Mouse (Mus musculus): Measurements from ENCODE around the gene Rims3. TPM values are rescaled to one million over a fixed set of nuclear protein-coding genes. Genes with fewer than 3 reads are reported as not detected.

The Rims3 gene
- polyA plus RNA-seq, 1 experiment from 2014 or later: 0.35 TPM

DNA sequence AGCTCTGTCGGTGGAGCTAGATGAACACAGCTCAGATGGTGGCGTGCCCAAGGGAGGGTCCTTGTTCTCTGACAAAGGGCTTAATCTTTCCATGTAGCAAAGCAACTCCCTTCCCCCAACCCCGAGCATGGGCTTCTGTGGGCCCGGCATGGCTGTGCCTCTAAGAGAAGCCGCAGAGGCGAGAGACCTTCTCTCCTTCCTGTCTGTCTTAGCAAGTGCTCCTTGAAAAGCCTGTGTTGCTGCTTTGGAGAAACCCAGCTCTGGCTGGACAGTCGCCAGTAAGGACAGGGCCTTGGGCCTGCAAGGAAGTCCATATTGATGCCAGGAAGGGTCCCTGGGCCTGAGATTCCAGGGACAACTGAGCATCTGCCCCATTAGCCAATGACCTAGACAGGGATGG, 40.6 kb downstream of the Rims3 start:
- Histone ChIP-seq H3K36me3 (no peaks in the 10 kb centered on the region), H3K27ac (no peak overlapping the region), H3K9ac (no peak overlapping the region), H3K9me3 (no peaks in the 10 kb centered on the region), H3K4me2 (no peak overlapping the region), H3K27me3 (no peaks in the 10 kb centered on the region), H3K4me3 (no peak overlapping the region), H3K4me1 (no peaks in the 10 kb centered on the region; the same call in 1 of the 2 replicates)
- ATAC-seq (ENCODE audit: insufficient number of reproducible peaks, low FRiP score, low TSS enrichment, low read depth): no peak
- WGBS: 82% methylated on average over 7 of the region's 7 CpGs

DNA sequence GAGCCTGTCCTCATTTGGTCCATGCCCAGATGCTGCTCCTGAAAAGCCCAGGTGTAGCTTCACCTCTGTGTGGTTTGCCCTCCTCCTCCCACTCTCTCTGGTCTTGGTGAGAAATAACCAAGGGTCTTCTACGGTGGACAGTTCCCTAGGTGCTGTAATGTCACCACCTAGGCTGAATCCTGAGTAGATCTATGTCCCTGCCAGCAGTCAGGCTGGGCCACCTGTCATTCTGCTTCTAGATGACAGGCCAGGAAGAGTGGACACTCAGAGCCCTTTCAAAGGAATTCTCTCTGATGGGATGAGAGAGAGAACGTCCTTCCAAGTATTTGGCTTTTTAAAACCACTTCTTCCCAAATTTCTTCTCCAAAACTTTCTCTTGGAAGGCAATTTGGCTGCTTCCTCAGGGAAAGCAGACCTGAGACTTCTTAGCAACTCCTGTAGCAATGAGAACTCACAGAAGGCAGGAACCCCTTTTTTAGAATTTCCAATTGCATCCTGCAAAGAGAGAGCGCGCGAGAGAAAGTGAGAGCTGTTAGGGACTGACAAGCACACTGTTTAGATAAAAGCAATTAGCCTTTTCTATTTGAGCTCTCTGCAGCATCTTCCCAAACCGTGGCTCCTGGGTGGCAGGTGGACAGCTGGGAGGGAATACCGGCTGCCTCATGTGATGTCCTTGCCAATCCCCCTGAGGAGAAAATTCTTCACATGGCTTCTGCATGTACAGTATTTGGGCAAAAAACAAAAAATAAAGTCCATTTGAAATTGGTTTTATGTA, 41.4 kb downstream of the Rims3 start:
- Histone ChIP-seq H3K4me2 (no peak overlapping the region), H3K27ac (no peak overlapping the region), H3K36me3 (no peaks in the 10 kb centered on the region), H3K4me1 (no peaks in the 10 kb centered on the region; the same call in 1 of the 2 replicates), H3K4me3 (no peak overlapping the region), H3K9ac (no peak overlapping the region), H3K27me3 (no peaks in the 10 kb centered on the region), H3K9me3 (no peaks in the 10 kb centered on the region)
- 71% methylated on average over 7 of the region's 7 CpGs for WGBS
- ATAC-seq (ENCODE audit: insufficient number of reproducible peaks, low FRiP score, low TSS enrichment, low read depth): no peak

DNA sequence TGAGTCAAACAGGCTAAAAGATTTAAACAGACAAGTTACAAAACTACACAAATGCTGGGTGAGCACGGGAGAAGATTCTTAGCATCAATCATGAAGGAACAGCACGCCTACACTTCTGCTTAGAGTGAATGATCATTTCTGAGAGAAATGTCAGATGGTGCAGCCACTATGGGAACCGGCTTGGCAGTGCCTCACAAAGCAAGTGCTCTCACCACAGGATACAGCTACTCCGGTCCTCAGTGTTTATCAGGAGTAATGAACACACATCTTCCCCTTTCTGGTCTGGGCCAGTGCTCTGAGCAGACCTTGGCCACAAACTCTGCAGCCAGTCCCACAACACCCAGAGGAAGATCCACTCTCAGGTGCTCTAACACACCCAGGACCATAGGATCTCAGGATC, 49.9 kb downstream of the Rims3 start:
- Histone ChIP-seq H3K27me3 (no peaks in the 10 kb centered on the region), H3K4me1 (no peaks in the 10 kb centered on the region), H3K4me2 (no peak overlapping the region), H3K9me3 (no peaks in the 10 kb centered on the region), H3K36me3 (no peaks in the 10 kb centered on the region), H3K9ac (no peak overlapping the region), H3K4me3 (no peak overlapping the region), H3K27ac (no peak overlapping the region)
- no peak for ATAC-seq (ENCODE audit: insufficient number of reproducible peaks, low FRiP score, low TSS enrichment, low read depth)
- 75% methylated on average over 4 of the region's 4 CpGs for WGBS

DNA sequence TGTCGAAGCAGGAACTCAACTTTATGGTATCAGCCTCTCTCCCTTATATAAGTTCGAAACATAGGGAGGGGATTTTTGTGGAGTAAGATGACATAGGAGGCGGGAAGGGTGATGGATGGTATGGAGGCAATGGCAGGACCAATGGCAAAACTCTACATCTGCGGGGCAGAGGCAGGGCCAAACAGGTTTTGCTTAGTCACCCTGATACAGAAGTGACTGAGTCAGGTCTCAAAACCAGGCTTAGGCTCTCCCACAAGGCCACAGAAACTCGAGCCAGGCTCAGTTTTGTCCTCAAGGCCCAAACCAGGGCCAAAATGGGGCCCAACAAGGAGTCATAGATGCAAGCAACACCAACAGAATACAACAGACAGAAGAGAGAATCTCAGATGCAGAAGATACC, 51.0 kb downstream of the Rims3 start:
- H3K27me3 ChIP-seq: no peaks in the 10 kb centered on the region
- H3K4me3 ChIP-seq: no peak overlapping the region
- ATAC-seq (ENCODE audit: insufficient number of reproducible peaks, low FRiP score, low TSS enrichment, low read depth): no peak
- no peaks in the 10 kb centered on the region for H3K36me3 ChIP-seq
- no peaks in the 10 kb centered on the region for H3K9me3 ChIP-seq
- WGBS: 69% methylated on average over 5 of the region's 5 CpGs
- H3K9ac ChIP-seq: no peak overlapping the region
- H3K27ac ChIP-seq: no peak overlapping the region
- no peaks in the 10 kb centered on the region for H3K4me1 ChIP-seq
- H3K4me2 ChIP-seq: no peak overlapping the region

DNA sequence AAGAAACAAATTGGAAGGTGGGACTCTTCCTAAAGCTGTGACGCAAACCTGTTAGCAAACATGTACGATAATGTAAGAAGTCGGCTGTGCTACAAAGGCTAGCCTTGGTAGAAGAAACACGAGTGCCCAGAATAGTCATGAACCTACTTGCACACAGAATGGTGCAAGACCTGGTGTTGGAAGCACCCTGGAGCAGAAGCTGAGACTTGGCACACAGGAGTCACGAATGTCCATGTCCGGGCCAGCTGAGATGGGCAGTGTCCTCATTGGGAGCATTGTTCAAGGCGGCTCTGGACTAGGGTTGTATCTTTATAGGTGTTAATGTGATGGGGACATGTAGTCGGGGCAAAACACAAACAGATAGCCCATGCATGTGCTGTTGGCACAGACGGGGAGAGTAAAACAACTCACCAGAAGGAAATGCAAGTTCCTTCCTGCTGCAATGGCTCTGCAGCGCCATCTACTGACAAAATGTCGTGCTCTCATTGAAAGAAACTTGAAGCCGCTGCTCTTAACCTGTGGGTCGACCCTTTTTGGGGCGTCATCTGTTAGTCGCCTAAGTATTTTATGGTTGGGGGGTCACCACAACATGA, 55.0 kb downstream of the Rims3 start:
- Histone ChIP-seq H3K4me3 (no peak overlapping the region), H3K27me3 (no peaks in the 10 kb centered on the region), H3K36me3 (no peaks in the 10 kb centered on the region), H3K27ac (no peak overlapping the region), H3K9ac (no peak overlapping the region), H3K4me1 (no peaks in the 10 kb centered on the region), H3K4me2 (no peak overlapping the region), H3K9me3 (no peaks in the 10 kb centered on the region)
- 28% methylated on average over 15 of the region's 15 CpGs for WGBS
- no peak for ATAC-seq (ENCODE audit: insufficient number of reproducible peaks, low FRiP score, low TSS enrichment, low read depth)

DNA sequence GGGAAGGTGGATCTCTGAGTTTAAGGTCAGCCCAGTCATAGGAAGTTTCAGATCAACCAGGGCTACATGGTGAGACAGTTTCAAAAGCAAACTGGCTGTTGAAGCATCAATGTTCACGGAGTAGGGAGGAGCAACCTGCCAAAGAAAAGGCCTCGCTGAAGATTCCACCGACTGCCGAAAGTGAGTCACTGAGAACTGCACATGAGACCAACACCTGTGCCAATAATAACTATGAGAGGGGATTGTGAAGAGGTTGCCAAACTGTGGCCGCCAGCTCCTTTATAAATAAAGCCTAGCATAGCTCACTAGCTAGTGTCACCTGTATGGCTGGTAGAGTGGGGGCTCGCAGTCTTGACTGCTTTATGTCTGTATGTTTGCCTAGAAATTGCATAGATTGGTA, 56.5 kb downstream of the Rims3 start:
- Histone ChIP-seq H3K27me3 (no peaks in the 10 kb centered on the region), H3K4me3 (no peak overlapping the region), H3K4me2 (no peak overlapping the region), H3K27ac (no peak overlapping the region), H3K36me3 (no peaks in the 10 kb centered on the region), H3K9ac (no peak overlapping the region), H3K4me1 (no peaks in the 10 kb centered on the region), H3K9me3 (no peaks in the 10 kb centered on the region)
- ATAC-seq (ENCODE audit: insufficient number of reproducible peaks, low FRiP score, low TSS enrichment, low read depth): no peak
- 79% methylated on average over 6 of the region's 6 CpGs for WGBS

DNA sequence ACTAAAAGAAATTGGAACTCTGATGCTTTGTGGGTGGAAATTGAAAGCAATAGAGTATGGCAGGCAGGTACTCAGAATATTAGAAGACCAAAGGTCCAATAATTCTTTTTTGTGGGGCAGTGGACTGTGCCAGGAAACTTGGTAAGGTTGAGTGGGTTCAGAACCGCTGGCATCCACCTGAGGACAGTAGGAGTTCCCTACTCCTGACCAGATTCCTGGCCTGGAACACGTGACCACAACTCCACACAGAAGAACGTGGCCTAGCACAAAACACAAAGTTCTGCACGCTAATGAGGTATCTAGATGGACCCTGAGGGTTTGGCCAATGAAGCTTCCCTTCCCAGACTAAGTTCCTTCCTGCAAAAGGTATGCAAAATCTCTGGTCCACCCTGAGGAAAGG, 58.2 kb downstream of the Rims3 start:
- ATAC-seq (ENCODE audit: insufficient number of reproducible peaks, low FRiP score, low TSS enrichment, low read depth): no peak
- no peaks in the 10 kb centered on the region for H3K36me3 ChIP-seq
- no peaks in the 10 kb centered on the region for H3K9me3 ChIP-seq
- WGBS: 42% methylated on average over 4 of the region's 4 CpGs
- no peak overlapping the region for H3K9ac ChIP-seq
- H3K4me2 ChIP-seq: no peak overlapping the region
- H3K27ac ChIP-seq: no peak overlapping the region
- H3K4me1 ChIP-seq: no peaks in the 10 kb centered on the region
- no peaks in the 10 kb centered on the region for H3K27me3 ChIP-seq
- no peak overlapping the region for H3K4me3 ChIP-seq

DNA sequence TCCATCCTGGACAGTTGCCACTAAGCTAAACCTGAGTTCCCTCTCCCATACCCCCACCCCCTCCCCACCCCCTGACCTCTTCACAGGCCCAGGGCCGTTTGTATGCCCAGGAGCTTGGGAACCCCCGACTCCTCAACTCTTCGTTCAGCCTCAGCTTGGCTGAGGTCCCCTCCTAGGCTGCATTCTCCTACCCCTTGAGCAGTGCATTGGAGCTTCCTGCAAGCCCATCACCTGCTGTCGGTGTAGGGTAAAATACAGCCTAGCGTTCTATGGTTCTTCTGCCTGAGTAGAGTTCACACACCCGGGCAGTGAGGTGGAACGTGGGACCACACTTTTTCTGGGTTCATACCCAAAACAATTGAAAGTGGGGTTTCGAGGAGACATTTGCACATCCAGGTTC, 58.8 kb downstream of the Rims3 start:
- Histone ChIP-seq H3K36me3 (no peaks in the 10 kb centered on the region), H3K4me3 (no peak overlapping the region), H3K4me1 (no peaks in the 10 kb centered on the region), H3K9ac (no peak overlapping the region), H3K4me2 (no peak overlapping the region), H3K27me3 (no peaks in the 10 kb centered on the region), H3K27ac (no peak overlapping the region), H3K9me3 (no peaks in the 10 kb centered on the region)
- WGBS: 69% methylated on average over 8 of the region's 8 CpGs
- no peak for ATAC-seq (ENCODE audit: insufficient number of reproducible peaks, low FRiP score, low TSS enrichment, low read depth)

DNA sequence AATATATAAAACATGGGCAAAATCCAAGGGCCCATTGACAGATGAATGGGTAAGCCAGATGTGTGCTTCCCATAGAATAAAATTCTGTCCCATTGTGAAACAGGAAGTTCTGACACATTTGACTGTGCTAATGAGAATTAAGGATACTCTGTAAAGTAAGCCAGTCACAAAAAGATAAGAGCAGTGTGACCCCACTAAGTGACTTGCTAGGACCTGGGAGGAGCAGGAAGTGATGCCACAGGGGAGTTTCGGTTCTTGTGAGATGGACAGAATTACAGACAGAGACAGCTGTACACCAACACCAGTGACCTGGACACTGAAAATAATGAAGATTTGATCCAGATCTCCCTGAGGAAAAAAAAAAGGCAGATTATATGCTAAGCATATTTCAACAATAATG, 59.2 kb downstream of the Rims3 start:
- H3K4me3 ChIP-seq: no peak overlapping the region
- ATAC-seq (ENCODE audit: insufficient number of reproducible peaks, low FRiP score, low TSS enrichment, low read depth): no peak
- no peaks in the 10 kb centered on the region for H3K4me1 ChIP-seq
- WGBS: 61% methylated on average over 1 of the region's 1 CpGs
- no peaks in the 10 kb centered on the region for H3K27me3 ChIP-seq
- H3K9ac ChIP-seq: no peak overlapping the region
- no peak overlapping the region for H3K27ac ChIP-seq
- no peaks in the 10 kb centered on the region for H3K36me3 ChIP-seq
- no peak overlapping the region for H3K4me2 ChIP-seq
- no peaks in the 10 kb centered on the region for H3K9me3 ChIP-seq

DNA sequence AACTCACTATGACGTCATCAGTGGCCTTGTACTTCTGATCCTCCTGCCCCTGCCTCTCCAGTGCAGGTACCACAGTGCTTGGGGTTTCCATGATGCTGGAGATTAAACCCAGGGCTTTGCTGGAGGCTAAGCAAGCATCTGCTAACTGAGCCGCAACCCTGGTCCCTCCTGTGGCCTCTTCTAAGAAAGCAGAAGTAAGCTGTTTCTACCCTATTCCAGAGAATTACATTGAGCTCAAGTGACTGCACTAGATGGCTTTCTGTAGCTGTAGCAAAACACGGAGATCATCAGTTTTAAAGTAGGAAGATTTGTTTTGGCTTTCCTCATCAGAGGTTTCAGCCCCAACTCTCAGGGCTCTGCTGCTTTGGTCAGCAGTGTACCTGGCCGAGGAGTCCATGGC, 59.9 kb downstream of the Rims3 start:
- H3K9me3 ChIP-seq: no peaks in the 10 kb centered on the region
- ATAC-seq (ENCODE audit: insufficient number of reproducible peaks, low FRiP score, low TSS enrichment, low read depth): no peak
- no peak overlapping the region for H3K9ac ChIP-seq
- H3K4me3 ChIP-seq: no peak overlapping the region
- H3K4me1 ChIP-seq: no peaks in the 10 kb centered on the region
- H3K4me2 ChIP-seq: no peak overlapping the region
- H3K27me3 ChIP-seq: no peaks in the 10 kb centered on the region
- WGBS: 60% methylated on average over 4 of the region's 4 CpGs
- peaks cover 2% of the 10 kb centered on the region; the same call in 1 of the 2 replicates for H3K36me3 ChIP-seq
- H3K27ac ChIP-seq: no peak overlapping the region

DNA sequence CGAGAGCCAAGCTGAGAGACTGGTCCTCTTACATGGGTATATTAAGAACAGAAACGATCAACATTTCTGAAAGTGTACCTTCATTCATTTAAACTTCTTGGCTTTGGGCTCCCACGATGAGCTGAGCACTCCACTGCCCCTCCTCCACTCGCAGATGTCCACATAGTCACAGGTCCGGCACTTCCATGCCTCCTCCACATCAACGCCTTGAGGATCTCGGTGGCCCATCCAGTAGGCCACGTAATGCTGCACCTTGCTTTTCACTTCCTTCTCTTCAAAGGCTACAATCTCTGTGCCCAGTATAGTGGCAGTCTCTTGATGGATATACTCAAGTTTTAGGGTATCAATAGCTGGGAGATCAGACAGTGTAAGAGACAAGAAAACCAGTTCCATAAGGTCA, 66.8 kb downstream of the Rims3 start:
- H3K27me3 ChIP-seq: no peaks in the 10 kb centered on the region
- no peak overlapping the region for H3K27ac ChIP-seq

DNA sequence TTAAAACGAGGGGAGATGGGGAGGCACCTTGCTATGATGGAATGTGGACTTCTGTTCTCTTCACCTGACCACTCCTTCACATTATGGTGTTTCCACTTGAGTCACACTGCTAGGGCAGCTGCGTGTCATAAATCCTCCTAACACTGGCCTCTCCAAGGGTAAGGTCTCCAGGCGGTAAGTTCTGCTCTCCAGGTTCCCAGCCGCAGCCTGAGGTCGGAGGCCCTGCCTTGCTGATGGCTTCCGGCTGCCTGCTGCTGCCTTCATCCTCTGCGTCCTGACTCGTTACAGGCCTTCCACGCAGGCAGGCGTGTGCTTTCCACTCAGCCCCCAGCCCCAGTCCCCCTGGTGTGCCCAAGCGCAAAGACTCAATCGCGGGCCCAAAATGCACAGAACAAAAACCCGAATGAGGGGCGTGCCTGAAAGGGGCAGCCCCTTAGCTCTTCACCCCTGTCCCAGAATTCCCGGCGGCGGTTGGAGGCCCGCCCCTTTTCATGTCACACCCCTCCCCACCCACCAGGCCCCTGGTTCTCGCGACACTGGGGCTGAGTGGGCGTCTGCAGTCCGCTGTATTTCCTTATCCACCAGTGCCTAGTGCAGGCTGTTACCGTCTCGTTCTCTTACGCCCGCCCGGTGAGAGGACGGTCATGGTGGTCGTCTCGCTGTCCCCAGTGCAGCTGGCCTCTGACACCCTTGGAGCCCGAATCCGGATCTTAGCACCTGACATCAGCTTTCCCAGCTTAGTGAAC, 70.1 kb downstream of the Rims3 start, which contains the start of gene Exo5:
Exo5 (minus strand) TSS at position 464 of the 746 bp plus-strand sequence.
- H3K4me3 ChIP-seq: peak within 1 kb of the TSS; percentile 71
- under 1% methylated on average over 33 of the region's 33 CpGs for WGBS
- peaks cover 27% of the 10 kb centered on the region for H3K36me3 ChIP-seq
- H3K27ac ChIP-seq: peak within 1 kb of the TSS; percentile 90
- ATAC-seq (ENCODE audit: insufficient number of reproducible peaks, low FRiP score, low TSS enrichment, low read depth): peak; percentile 98
- H3K9me3 ChIP-seq: peaks cover 8% of the 10 kb centered on the region; the same call in 1 of the 2 replicates
- H3K27me3 ChIP-seq: no peaks in the 10 kb centered on the region
- H3K9ac ChIP-seq: peak within 1 kb of the TSS; percentile 70
- H3K4me1 ChIP-seq: peaks cover 2% of the 10 kb centered on the region; the same call in 1 of the 2 replicates
- peak within 1 kb of the TSS; percentile 56 for H3K4me2 ChIP-seq

More for the DNA sequence above, 66.8 kb downstream of the Rims3 start:
- Histone ChIP-seq H3K9me3 (peaks cover 4% of the 10 kb centered on the region; the same call in 1 of the 2 replicates), H3K4me2 (no peak overlapping the region), H3K4me3 (no peak overlapping the region), H3K4me1 (peaks cover 2% of the 10 kb centered on the region; the same call in 1 of the 2 replicates), H3K36me3 (peaks cover 31% of the 10 kb centered on the region), H3K9ac (no peak overlapping the region)
- 95% methylated on average over 8 of the region's 8 CpGs for WGBS
- ATAC-seq (ENCODE audit: insufficient number of reproducible peaks, low FRiP score, low TSS enrichment, low read depth): no peak
